ENCODE assay signal across 19 mouse cellular contexts in the genomic region with DNA sequence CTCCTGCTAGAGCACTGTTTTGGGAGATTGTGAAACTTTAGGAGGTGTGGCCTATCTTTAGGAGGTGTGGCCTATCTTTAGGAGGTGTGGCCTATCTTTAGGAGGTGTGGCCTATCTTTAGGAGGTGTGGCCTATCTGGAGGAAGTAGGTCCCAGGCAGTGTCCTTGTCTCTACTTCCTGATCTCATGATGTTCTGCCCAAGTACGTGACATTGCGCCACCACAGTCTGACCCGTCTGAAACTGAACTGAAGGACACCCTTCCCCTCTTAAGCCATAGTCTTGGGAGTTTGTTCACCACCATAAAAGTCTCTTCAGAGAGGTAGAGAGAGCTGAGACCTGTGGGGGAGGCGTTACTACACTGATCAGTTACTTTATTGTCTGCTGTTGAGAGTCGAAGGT.
DNase-seq lines count a peak whose midpoint lies in the region; ATAC-seq and TF ChIP-seq lines count a peak whose summit lies in the region.
"Had no signal": no experiment of that assay in that cellular context is flagged by ENCODE, and none has a peak within 500 bp of the region (broad histone marks: within the 10 kb centered on the region; RNA-seq: fewer than 3 reads in every experiment).

No protein-coding gene starts in this region.

- TF ChIP-seq POLR2A in kidney, adult 2 months (IDR thresholded peaks at IDR 0.05; ENCODE audit: low read depth, low read length): no peak
- no peak for TF ChIP-seq POLR2A in MEL (IDR thresholded peaks at IDR 0.05; ENCODE audit: control insufficient read depth in 1 of 2, insufficient read depth in 1 of 2, low read depth in 1 of 2, low read length in 2 of 2, poor library complexity in 1 of 2)

- no peak overlapping the region for H3K9ac ChIP-seq in kidney, embryonic 15.5 days
- no peak overlapping the region for H3K9ac ChIP-seq in MEL (ENCODE audit: control insufficient read depth, low read depth, low read length, poor library complexity, severe bottlenecking)
- no peak overlapping the region for H3K9ac ChIP-seq in limb, embryonic 13.5 days
- H3K9ac ChIP-seq: forebrain, embryonic 13.5 days; hindbrain, embryonic 15.5 days; liver, embryonic 13.5 days; midbrain, embryonic 12.5 days; neural tube, embryonic 15.5 days had no signal

- no peak for TF ChIP-seq CTCF in kidney, adult 2 months (conservative IDR thresholded peaks at IDR 0.05; ENCODE audit: insufficient read depth, insufficient read length, low read depth, low read length)
- TF ChIP-seq CTCF in MEL (IDR thresholded peaks at IDR 0.05 in 2 of 3, conservative IDR thresholded peaks at IDR 0.05 in 1 of 3; ENCODE audit: control insufficient read depth in 1 of 3, insufficient read depth in 1 of 3, low read depth in 2 of 3, low read length in 3 of 3, poor library complexity in 1 of 3, severe bottlenecking in 1 of 3): no peak

- 0 out of 2 replicates have a peak, but pooled peaks have one; percentile 33 for ATAC-seq in kidney, embryonic 15.5 days (replicated peaks; ENCODE audit: low FRiP score)
- no peak for ATAC-seq in limb, embryonic 13.5 days (ENCODE audit: low FRiP score, low read depth)
- ATAC-seq: forebrain, embryonic 13.5 days had no signal

- H3K9me3 ChIP-seq in kidney, embryonic 15.5 days (replicated peaks): no peaks in the 10 kb centered on the region
- H3K9me3 ChIP-seq in MEL (replicated peaks; ENCODE audit: insufficient read depth, low read length): no peaks in the 10 kb centered on the region
- H3K9me3 ChIP-seq in limb, embryonic 13.5 days: peaks cover 1% of the 10 kb centered on the region
- H3K9me3 ChIP-seq: heart, embryonic 10.5 days; hindbrain, embryonic 15.5 days; liver, embryonic 13.5 days; midbrain, embryonic 12.5 days; neural tube, embryonic 15.5 days had no signal

- H3K4me3 ChIP-seq in kidney, embryonic 15.5 days (replicated peaks): no peak overlapping the region
- H3K4me3 ChIP-seq in kidney, adult 2 months (ENCODE audit: insufficient read depth, low read depth, low read length): no peak overlapping the region
- no peak overlapping the region for H3K4me3 ChIP-seq in MEL (ENCODE audit: control insufficient read depth in 1 of 2, insufficient read depth in 1 of 2, low read depth in 2 of 2, low read length in 2 of 2)
- no peak overlapping the region for H3K4me3 ChIP-seq in limb, embryonic 13.5 days
- H3K4me3 ChIP-seq: forebrain, embryonic 13.5 days; heart, embryonic 10.5 days; hindbrain, embryonic 15.5 days; liver, embryonic 13.5 days; midbrain, embryonic 12.5 days; neural tube, embryonic 15.5 days had no signal

- TF ChIP-seq RAD21 in MEL (IDR thresholded peaks at IDR 0.05; ENCODE audit: low read depth, low read length): no peak

- 0 out of 2 replicates have a peak overlapping the region, but pooled peaks have one; percentile 15 for H3K27ac ChIP-seq in kidney, embryonic 15.5 days
- H3K27ac ChIP-seq in kidney, adult 2 months (ENCODE audit: insufficient read depth, low read depth, low read length): no peak overlapping the region
- no peak overlapping the region for H3K27ac ChIP-seq in MEL (ENCODE audit: control insufficient read depth, low read depth, low read length)
- H3K27ac ChIP-seq in limb, embryonic 13.5 days: peak overlapping the region; percentile 88; the same call in 1 of the 2 replicates
- H3K27ac ChIP-seq: forebrain, embryonic 13.5 days; heart, embryonic 10.5 days; hindbrain, embryonic 15.5 days; liver, embryonic 13.5 days; midbrain, embryonic 12.5 days; neural tube, embryonic 15.5 days had no signal

- H3K79me2 ChIP-seq in MEL (ENCODE audit: control insufficient read depth, insufficient read depth, low read length, poor library complexity): no peaks in the 10 kb centered on the region

- no peaks in the 10 kb centered on the region for H3K4me1 ChIP-seq in kidney, embryonic 15.5 days
- no peaks in the 10 kb centered on the region for H3K4me1 ChIP-seq in kidney, adult 2 months (ENCODE audit: control insufficient read depth, insufficient read depth, low read length)
- H3K4me1 ChIP-seq in MEL (ENCODE audit: control insufficient read depth in 1 of 2, insufficient read depth in 2 of 2, low read length in 2 of 2): no peaks in the 10 kb centered on the region
- H3K4me1 ChIP-seq in limb, embryonic 13.5 days: peaks cover 60% of the 10 kb centered on the region
- H3K4me1 ChIP-seq: liver, embryonic 13.5 days had no signal

- 83% methylated on average over 5 of the region's 5 CpGs for WGBS in kidney, embryonic 15.5 days
- 78% methylated on average over 5 of the region's 5 CpGs for WGBS in kidney, adult 2 months
- WGBS in limb, embryonic 13.5 days: 92% methylated on average over 5 of the region's 5 CpGs

- no peak for DNase-seq in kidney, adult 2 months
- DNase-seq in 416B (ENCODE audit: low read depth) (peak; percentile 29), MEL (ENCODE audit: low read depth, low spot score) (peak; percentile 17)
- no peak for DNase-seq in thymus, postnatal 0 days (ENCODE audit: low spot score)
- DNase-seq in cerebellum, postnatal 4 days (ENCODE audit: low spot score in 2 of 2): no peak
- DNase-seq: adrenal gland, postnatal 14 days; cerebellum, adult 8-10 months; gastrocnemius, postnatal 36 days; kidney, adult 11 months; kidney, postnatal 10 days; liver, embryonic 13.5 days; thymus, postnatal 25 days had no signal

- no peaks in the 10 kb centered on the region for H3K36me3 ChIP-seq in kidney, embryonic 15.5 days
- no peaks in the 10 kb centered on the region for H3K36me3 ChIP-seq in kidney, adult 2 months (ENCODE audit: control insufficient read depth, insufficient read depth, low read length)
- H3K36me3 ChIP-seq in MEL (ENCODE audit: control insufficient read depth in 1 of 2, insufficient read depth in 2 of 2, low read length in 2 of 2): no peaks in the 10 kb centered on the region
- H3K36me3 ChIP-seq in limb, embryonic 13.5 days: no peaks in the 10 kb centered on the region; the same call in 1 of the 2 replicates
- H3K36me3 ChIP-seq: heart, embryonic 10.5 days; hindbrain, embryonic 15.5 days; liver, embryonic 13.5 days; midbrain, embryonic 12.5 days; neural tube, embryonic 15.5 days had no signal

- TF ChIP-seq EP300 in MEL (IDR thresholded peaks at IDR 0.05; ENCODE audit: low read depth in 1 of 2, low read length in 2 of 2): no peak

- H3K27me3 ChIP-seq in kidney, embryonic 15.5 days: peaks cover 30% of the 10 kb centered on the region
- H3K27me3 ChIP-seq in kidney, adult 2 months (replicated peaks; ENCODE audit: control insufficient read depth, insufficient read depth, low read length): no peaks in the 10 kb centered on the region
- H3K27me3 ChIP-seq in MEL (ENCODE audit: control insufficient read depth in 1 of 2, insufficient read depth in 2 of 2, low read length in 2 of 2): peaks cover 0 to 3% of the 10 kb centered on the region in 2 experiments; a peak in 2 of 4 replicates
- peaks cover 32% of the 10 kb centered on the region for H3K27me3 ChIP-seq in limb, embryonic 13.5 days
- H3K27me3 ChIP-seq: forebrain, embryonic 13.5 days; liver, embryonic 13.5 days had no signal

- H3K4me2 ChIP-seq in kidney, embryonic 15.5 days: no peak overlapping the region
- no peak overlapping the region for H3K4me2 ChIP-seq in limb, embryonic 13.5 days (replicated peaks)
- H3K4me2 ChIP-seq: forebrain, embryonic 13.5 days; hindbrain, embryonic 15.5 days; liver, embryonic 13.5 days; midbrain, embryonic 12.5 days; neural tube, embryonic 15.5 days had no signal

TF ChIP-seq in MEL, 35 proteins besides CTCF, POLR2A, EP300 and RAD21:
- TF ChIP-seq ZMIZ1 (IDR thresholded peaks at IDR 0.05; ENCODE audit: low read depth, low read length) (no peak), SMC3 (IDR thresholded peaks at IDR 0.05; ENCODE audit: low read depth, low read length) (no peak), MAZ (IDR thresholded peaks at IDR 0.05; ENCODE audit: low read depth, low read length) (no peak)

Comparison
In these comparisons a context has a peak if more than half of its experiments do, and no peak if none do; other contexts are left out.
1. H3K27ac ChIP-seq: peak in kidney, embryonic 15.5 days (single experiment) and limb, embryonic 13.5 days (single experiment); none in kidney, adult 2 months (single experiment) and MEL (single experiment).
2. DNase-seq: peak in 416B (single experiment) and MEL (single experiment); none in kidney, adult 2 months (single experiment), thymus, postnatal 0 days (single experiment) and cerebellum, postnatal 4 days (0 of 2).